Mouse (Mus musculus): ENCODE results near the gene Decr2.
A peak's percentile ranks its signal among the peaks of the same experiment; 100 is the strongest.
"Not testable (repeated sequence)": the region's sequence is repeated elsewhere in the genome, so short reads cannot be mapped to it uniquely, and the experiment has no call there.

The Decr2 gene

GRCm38 (mm10) chr17:26113181-26113948 lies 23.2 kb upstream of the Decr2 start, which contains the start of gene Tmem8:
Gene Tmem8 (plus strand): TSS chr17:26113299.
- peak; percentile 65 for DNase-seq

- no peak for DNase-seq
These were observed 22.6 kb upstream of the Decr2 start for GRCm38 (mm10) chr17:26112751-26113150.

GRCm38 (mm10) chr17:26111722-26112121 lies 21.6 kb upstream of the Decr2 start:
- DNase-seq, result no peak

GRCm38 (mm10) chr17:26111024-26111423 lies 20.9 kb upstream of the Decr2 start:
- no peak for DNase-seq

GRCm38 (mm10) chr17:26110156-26110555 lies 20.0 kb upstream of the Decr2 start:
- DNase-seq, result no peak

- DNase-seq, result no peak
These were observed 15.5 kb upstream of the Decr2 start for GRCm38 (mm10) chr17:26105619-26106018.

- DNase-seq, result no peak
These were observed 11.3 kb upstream of the Decr2 start for GRCm38 (mm10) chr17:26101478-26101877.

GRCm38 (mm10) chr17:26100166-26100565 lies 10.0 kb upstream of the Decr2 start:
- DNase-seq, result no peak

GRCm38 (mm10) chr17:26099316-26099715 lies 9.2 kb upstream of the Decr2 start:
- not testable (repeated sequence) for DNase-seq

GRCm38 (mm10) chr17:26098461-26098860 lies 8.3 kb upstream of the Decr2 start:
- DNase-seq, result no peak

- DNase-seq, result peak; percentile 60
These were observed 5.1 kb upstream of the Decr2 start, which contains the start of gene Nme4 for GRCm38 (mm10) chr17:26095121-26095740. Gene Nme4 (minus strand): TSS chr17:26095602.

- DNase-seq, result no peak
These were observed 4.5 kb upstream of the Decr2 start for GRCm38 (mm10) chr17:26094531-26095110.

GRCm38 (mm10) chr17:26087059-26087564 lies 3.0 kb downstream of the Decr2 start:
- DNase-seq, result no peak

- DNase-seq, result no peak
These were observed 9.3 kb downstream of the Decr2 start for GRCm38 (mm10) chr17:26080867-26081266.

- DNase-seq, result no peak
These were observed 11.3 kb downstream of the Decr2 start for GRCm38 (mm10) chr17:26078851-26079250.

GRCm38 (mm10) chr17:26075246-26075645 lies 14.9 kb downstream of the Decr2 start:
- DNase-seq, result peak; percentile 18

GRCm38 (mm10) chr17:26070136-26070535 lies 20.0 kb downstream of the Decr2 start:
- no peak for DNase-seq

- peak; percentile 73 for DNase-seq
These were observed 21.1 kb downstream of the Decr2 start, which contains the start of gene Rab11fip3 for GRCm38 (mm10) chr17:26068831-26069739. Gene Rab11fip3 (minus strand): TSS chr17:26069555.

GRCm38 (mm10) chr17:26068024-26068830 lies 21.9 kb downstream of the Decr2 start:
- peak; percentile 15 for DNase-seq

- DNase-seq, result no peak
These were observed 23.6 kb downstream of the Decr2 start for GRCm38 (mm10) chr17:26066488-26067020.

- no peak for DNase-seq
These were observed 25.2 kb downstream of the Decr2 start for GRCm38 (mm10) chr17:26064916-26065315.
